Mouse (Mus musculus) CD4-positive, CD25-positive, alpha-beta regulatory T cell, adult 2 months (primary cell): ENCODE measurements around the gene Adam29.

Experiments
- DNase-seq: peaks from one replicate; pipeline ENCODE4 v3.0.0-alpha.2; 2012; ENCODE audit warnings: low read depth, low spot score

The Adam29 gene

GRCm38 (mm10) chr8:55906848-55907247 lies at the start of gene Adam29:
Gene Adam29, minus strand, starts transcription at chr8:55906948.
- no peak for DNase-seq

DNA sequence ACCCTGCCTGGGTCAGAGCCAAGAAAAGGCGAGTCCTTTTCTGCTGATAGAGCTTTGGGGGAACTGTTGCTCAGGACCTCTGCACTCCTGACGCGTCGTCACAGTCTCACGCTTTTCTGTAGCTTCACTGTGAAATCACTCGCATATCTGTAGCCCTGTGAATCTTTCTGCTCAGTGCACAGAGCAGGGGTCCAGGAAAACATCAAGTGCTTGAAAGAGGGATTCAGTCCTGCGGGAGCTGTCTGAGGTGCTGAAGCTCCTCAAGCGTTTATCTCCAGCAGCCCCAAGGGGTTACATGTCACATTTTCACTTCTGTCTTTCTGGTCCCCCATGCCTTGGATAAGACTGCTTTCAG lies 33.8 kb upstream of the Adam29 start:
- DNase-seq, result no peak

- DNase-seq, result no peak
Measured at GRCm38 (mm10) chr8:55939870-55940525, 33.2 kb upstream of the Adam29 start, which contains the start of gene Glra3. Gene Glra3, plus strand, starts transcription at chr8:55940460.
